Mouse (Mus musculus) kidney, embryonic 14.5 days (tissue): Measurements from ENCODE around the gene Mipol1. TPM values are rescaled to one million over a fixed set of nuclear protein-coding genes. Genes with fewer than 3 reads are reported as not detected.

ENCODE experiments used
- ATAC-seq: fragments of 200-750 bp; cut with Nextera tagmentation; 2 replicates; pipeline ENCODE4 v1.8.0; 2017; ENCODE audit warnings: moderate number of reproducible peaks, mild to moderate bottlenecking, moderate TSS enrichment, moderate library complexity; ENCODE audit not compliant: low FRiP score, low TSS enrichment
- H3K27ac ChIP-seq: fragments of 300-500 bp; sonication (generic); 2 replicates; pipeline ENCODE4 v1.5.1; 2014; ENCODE audit warnings: low read depth, mild to moderate bottlenecking, low read length, moderate library complexity, mixed read lengths
- H3K27me3 ChIP-seq: fragments of 300-500 bp; sonication (generic); 2 replicates; pipeline ENCODE4 v1.6.1; 2014; ENCODE audit warnings: mild to moderate bottlenecking, low read length; ENCODE audit not compliant: control insufficient read depth, insufficient read depth
- H3K36me3 ChIP-seq: fragments of 300-500 bp; sonication (generic); 2 replicates; pipeline ENCODE4 v1.6.1; 2014; ENCODE audit warnings: low read length, mixed read lengths; ENCODE audit not compliant: control insufficient read depth, insufficient read depth
- H3K4me1 ChIP-seq: fragments of 300-500 bp; sonication (generic); 2 replicates; pipeline ENCODE4 v1.6.1; 2014; ENCODE audit warnings: low read length, mixed read lengths; ENCODE audit not compliant: control insufficient read depth, insufficient read depth
- H3K4me2 ChIP-seq: fragments of 300-500 bp; sonication (generic); replicated peaks from 2 replicates; pipeline ENCODE4 v1.6.1; 2014; ENCODE audit warnings: low read depth, mild to moderate bottlenecking, low read length
- H3K4me3 ChIP-seq: fragments of 300-500 bp; sonication (generic); 2 replicates; pipeline ENCODE4 v1.5.1; 2014; ENCODE audit warnings: mild to moderate bottlenecking, low read length
- H3K9ac ChIP-seq: fragments of 300-500 bp; sonication (generic); 2 replicates; pipeline ENCODE4 v1.6.1; 2014; ENCODE audit warnings: low read depth, mild to moderate bottlenecking, low read length, moderate library complexity
- H3K9me3 ChIP-seq: fragments of 300-500 bp; sonication (generic); 2 replicates; pipeline ENCODE4 v1.6.1; 2016; ENCODE audit warnings: low read length; ENCODE audit not compliant: control insufficient read depth
- WGBS: fragments of 180-500 bp; shearing (Covaris S2); extraction: QIAGEN DNeasy Blood & Tissue Kit; methylation state at CpG from one replicate; pipeline ENCODE4 v1.1.7; 2014; 5-methylcytosine and 5-hydroxymethylcytosine counted together
- polyA plus RNA-seq: library from polyadenylated mRNA; unstranded; fragments of >200 nt; fragmentation: Nextera tagmentation; extraction: Ambion mirVana; gene quantifications from 2 replicates; pipeline ENCODE4 v1.2.1, GENCODE M21; 2014

Gene Mipol1
- polyA plus RNA-seq, 1 experiment from 2014 or later: 11.3 TPM

GRCm38 (mm10) chr12:57511127-57511526 is 280.9 kb downstream of the Mipol1 start:
- H3K27ac ChIP-seq: no peak overlapping the region
- ATAC-seq: no peak
- no peaks in the 10 kb centered on the region for H3K9me3 ChIP-seq
- H3K4me2 ChIP-seq: no peak overlapping the region
- no peaks in the 10 kb centered on the region for H3K27me3 ChIP-seq
- H3K9ac ChIP-seq: no peak overlapping the region
- 88% methylated on average over 4 of the region's 4 CpGs for WGBS
- H3K36me3 ChIP-seq: no peaks in the 10 kb centered on the region
- no peaks in the 10 kb centered on the region for H3K4me1 ChIP-seq
- no peak overlapping the region for H3K4me3 ChIP-seq

GRCm38 (mm10) chr12:57511560-57511959 is 281.3 kb downstream of the Mipol1 start:
- no peaks in the 10 kb centered on the region for H3K9me3 ChIP-seq
- H3K27ac ChIP-seq: no peak overlapping the region
- WGBS: 86% methylated on average over 5 of the region's 5 CpGs
- no peak overlapping the region for H3K9ac ChIP-seq
- ATAC-seq: no peak
- no peaks in the 10 kb centered on the region for H3K36me3 ChIP-seq
- H3K4me2 ChIP-seq: no peak overlapping the region
- no peaks in the 10 kb centered on the region for H3K4me1 ChIP-seq
- no peak overlapping the region for H3K4me3 ChIP-seq
- no peaks in the 10 kb centered on the region for H3K27me3 ChIP-seq

- no peaks in the 10 kb centered on the region for H3K9me3 ChIP-seq
- no peaks in the 10 kb centered on the region for H3K36me3 ChIP-seq
- no peak overlapping the region for H3K9ac ChIP-seq
- H3K27ac ChIP-seq: no peak overlapping the region
- H3K4me2 ChIP-seq: no peak overlapping the region
- 44% methylated on average over 1 of the region's 1 CpGs for WGBS
- H3K4me3 ChIP-seq: no peak overlapping the region
- no peaks in the 10 kb centered on the region for H3K27me3 ChIP-seq
- ATAC-seq: no peak
- no peaks in the 10 kb centered on the region for H3K4me1 ChIP-seq
These were observed 284.3 kb downstream of the Mipol1 start for GRCm38 (mm10) chr12:57514552-57514951.

GRCm38 (mm10) chr12:57515702-57516377 is 285.6 kb downstream of the Mipol1 start:
- Histone ChIP-seq H3K27ac (no peak overlapping the region), H3K27me3 (no peaks in the 10 kb centered on the region), H3K9me3 (no peaks in the 10 kb centered on the region), H3K4me3 (no peak overlapping the region), H3K4me1 (no peaks in the 10 kb centered on the region), H3K4me2 (no peak overlapping the region), H3K36me3 (no peaks in the 10 kb centered on the region), H3K9ac (no peak overlapping the region)
- ATAC-seq: no peak
- WGBS: 45% methylated on average over 12 of the region's 12 CpGs

- Histone ChIP-seq H3K27me3 (peaks cover 29% of the 10 kb centered on the region), H3K4me1 (no peaks in the 10 kb centered on the region), H3K4me2 (no peak overlapping the region), H3K9ac (no peak overlapping the region), H3K4me3 (no peak overlapping the region), H3K36me3 (no peaks in the 10 kb centered on the region), H3K9me3 (no peaks in the 10 kb centered on the region), H3K27ac (no peak overlapping the region)
- ATAC-seq: no peak
- WGBS: 76% methylated on average over 4 of the region's 4 CpGs
These were observed 298.1 kb downstream of the Mipol1 start for GRCm38 (mm10) chr12:57528335-57528734.

GRCm38 (mm10) chr12:57530474-57530873 is 300.2 kb downstream of the Mipol1 start:
- H3K27ac ChIP-seq: no peak overlapping the region
- no peak for ATAC-seq
- no peak overlapping the region for H3K4me2 ChIP-seq
- H3K27me3 ChIP-seq: peaks cover 50% of the 10 kb centered on the region
- H3K36me3 ChIP-seq: no peaks in the 10 kb centered on the region
- no peak overlapping the region for H3K4me3 ChIP-seq
- H3K4me1 ChIP-seq: no peaks in the 10 kb centered on the region
- H3K9me3 ChIP-seq: no peaks in the 10 kb centered on the region
- 22% methylated on average over 9 of the region's 9 CpGs for WGBS
- H3K9ac ChIP-seq: no peak overlapping the region

- 1% methylated on average over 4 of the region's 6 CpGs for WGBS
- Histone ChIP-seq H3K4me3 (no peak overlapping the region), H3K4me1 (no peaks in the 10 kb centered on the region; the same call in 1 of the 2 replicates), H3K27me3 (peaks cover 85% of the 10 kb centered on the region), H3K9ac (0 out of 2 replicates have a peak overlapping the region, but pooled peaks have one; percentile 18), H3K4me2 (no peak overlapping the region), H3K27ac (no peak overlapping the region), H3K9me3 (no peaks in the 10 kb centered on the region), H3K36me3 (no peaks in the 10 kb centered on the region)
- ATAC-seq: no peak; the same call in 1 of the 2 replicates
These were observed 304.3 kb downstream of the Mipol1 start for GRCm38 (mm10) chr12:57534517-57534878.

- Histone ChIP-seq H3K9ac (0 out of 2 replicates have a peak overlapping the region, but pooled peaks have one; percentile 18), H3K27me3 (peaks cover 91% of the 10 kb centered on the region), H3K9me3 (no peaks in the 10 kb centered on the region), H3K36me3 (no peaks in the 10 kb centered on the region), H3K4me3 (no peak overlapping the region), H3K4me1 (no peaks in the 10 kb centered on the region; the same call in 1 of the 2 replicates), H3K4me2 (no peak overlapping the region), H3K27ac (no peak overlapping the region)
- ATAC-seq: peak; percentile 61
- 1% methylated on average over 37 of the region's 39 CpGs for WGBS
These were observed 304.8 kb downstream of the Mipol1 start for GRCm38 (mm10) chr12:57534879-57535611.
